Comparison of ENCODE assay signal across 8 mouse cellular contexts in genomic region chr5:151233400-151234031, GRCm38 (mm10). TPM values are rescaled to one million over a fixed set of nuclear protein-coding genes. Genes with fewer than 3 reads are reported as not detected.
DNase-seq lines count a peak whose midpoint lies in the region; ATAC-seq and TF ChIP-seq lines count a peak whose summit lies in the region.

TSS of gene Stard13 (minus strand) at chr5:151233836.

- in situ Hi-C loops in Patski (cut with MboI; ENCODE audit: low pct_unique_long_range_greater_than_20kb) = no loop called here

- H3K4me3 ChIP-seq in gastrocnemius, adult 2 months = peak within 1 kb of the TSS; percentile 84
- H3K4me3 ChIP-seq in hindbrain, embryonic 12.5 days = peak within 1 kb of the TSS; percentile 51
- H3K4me3 ChIP-seq in left cerebral cortex, adult 2 months = peak within 1 kb of the TSS; percentile 67

- H3K9ac ChIP-seq in hindbrain, embryonic 12.5 days = peak within 1 kb of the TSS; percentile 67

- ATAC-seq in Patski = peak; percentile 86
- peak; percentile 79 for ATAC-seq in hindbrain, embryonic 12.5 days (ENCODE audit: low FRiP score)

- intact Hi-C loops in gastrocnemius, adult 2 months (cut with DNase I) = no loop called here
- intact Hi-C loops in left cerebral cortex, adult 2 months (cut with DNase I) = loop anchor here (5.0 kb wide), 1 partner anchor 91 kb away; no protein-coding TSS in a partner anchor

- no peak for TF ChIP-seq POLR2A in brain, embryonic 14.5 days (IDR thresholded peaks at IDR 0.05; ENCODE audit: borderline replicate concordance, extremely low read depth, insufficient read depth, insufficient read length, poor library complexity, severe bottlenecking)

- H3K27ac ChIP-seq in gastrocnemius, adult 2 months = peak within 1 kb of the TSS; percentile 81
- H3K27ac ChIP-seq in hindbrain, embryonic 12.5 days = no peak within 1 kb of the TSS
- H3K27ac ChIP-seq in left cerebral cortex, adult 2 months = peak within 1 kb of the TSS; percentile 59; the same call in 1 of the 2 replicates

- CTCF ChIA-PET in Patski (lab: Charles Lee) = interaction anchor here (1.4 to 1.8 kb wide), 4 partner anchors 9 to 135 kb away, joined by 4 to 6 read pairs (median 4); no protein-coding TSS in a partner anchor

- 2% methylated on average over 49 of the region's 49 CpGs for WGBS in hindbrain, embryonic 12.5 days

- no peaks in the 10 kb centered on the region for H3K36me3 ChIP-seq in hindbrain, embryonic 12.5 days

- DNase-seq in Patski (ENCODE audit: low read depth, low spot score) = no peak
- DNase-seq in brain, embryonic 14.5 days (ENCODE audit: low read depth) = peak; percentile 61
- peak; percentile 75 for DNase-seq in gastrocnemius, adult 2 months
- peak; percentile 28 to 41 for DNase-seq in left cerebral cortex, adult 2 months (ENCODE audit: extremely low spot score in 1 of 2, low spot score in 2 of 2)
- DNase-seq in lung, postnatal 36 days = peak; percentile 68
- DNase-seq in right cerebral cortex, postnatal 10 days (ENCODE audit: low spot score in 2 of 2) = peak; percentile 43 to 50
- no peak for DNase-seq in thymus, postnatal 0 days (ENCODE audit: low spot score)

- H3K4me2 ChIP-seq in hindbrain, embryonic 12.5 days (replicated peaks) = peak within 1 kb of the TSS; percentile 97

- H3K9me3 ChIP-seq in hindbrain, embryonic 12.5 days (replicated peaks) = no peaks in the 10 kb centered on the region

- POLR2A ChIA-PET in Patski (lab: Charles Lee) = interaction anchor here (0.8 to 0.9 kb wide), 2 partner anchors 12 to 44 kb away, joined by 4 to 5 read pairs; no protein-coding TSS in a partner anchor

- H3K27me3 ChIP-seq in Patski = no peaks in the 10 kb centered on the region
- peaks cover 26% of the 10 kb centered on the region for H3K27me3 ChIP-seq in hindbrain, embryonic 12.5 days

- no peak for TF ChIP-seq CTCF in Patski (IDR thresholded peaks at IDR 0.05)
- no peak for TF ChIP-seq CTCF in brain, embryonic 14.5 days (IDR thresholded peaks at IDR 0.05; ENCODE audit: borderline replicate concordance, extremely low read depth, insufficient read depth, insufficient read length)
- TF ChIP-seq CTCF in gastrocnemius, adult 2 months (IDR thresholded peaks at IDR 0.05) = no peak
- no peak for TF ChIP-seq CTCF in left cerebral cortex, adult 2 months (IDR thresholded peaks at IDR 0.05)

- H3K4me1 ChIP-seq in hindbrain, embryonic 12.5 days = peaks cover 13% of the 10 kb centered on the region

RNA-seq across cellular contexts. Expression of gene Stard13, which starts in this region (rescaled TPM):
- polyA plus RNA-seq in Patski (2021) = 59.4 TPM
- polyA plus RNA-seq in brain, embryonic 14.5 days (2012; rRNA removed) = 3.1 and 6.6 TPM in 2 replicates
- 1 to 10 TPM; 6.7 to 7.4 TPM for total RNA-seq in gastrocnemius, adult 2 months (2021)
- 6.5 and 7.3 TPM in 2 replicates for polyA plus RNA-seq in hindbrain, embryonic 12.5 days (2016; fragmentation: Nextera tagmentation; extraction: Ambion mirVana)
- 10 to 100 TPM; 10.6 to 18.4 TPM for total RNA-seq in left cerebral cortex, adult 2 months (2021)
- 0.98 and 1.1 TPM in 2 replicates for polyA plus RNA-seq in thymus, postnatal 0 days (2015; fragmentation: Nextera tagmentation; extraction: Ambion mirVana)

Comparison
In these comparisons a context has a peak if more than half of its experiments do, and no peak if none do; other contexts are left out.
1. DNase-seq: peak in brain, embryonic 14.5 days (single experiment), gastrocnemius, adult 2 months (single experiment), left cerebral cortex, adult 2 months (2 of 2), lung, postnatal 36 days (single experiment) and right cerebral cortex, postnatal 10 days (2 of 2); none in Patski (single experiment) and thymus, postnatal 0 days (single experiment).
2. Peak in every context shown above with its lines, with median percentiles within 50 percentile points of each other: H3K4me3 ChIP-seq.